In the genomic region with DNA sequence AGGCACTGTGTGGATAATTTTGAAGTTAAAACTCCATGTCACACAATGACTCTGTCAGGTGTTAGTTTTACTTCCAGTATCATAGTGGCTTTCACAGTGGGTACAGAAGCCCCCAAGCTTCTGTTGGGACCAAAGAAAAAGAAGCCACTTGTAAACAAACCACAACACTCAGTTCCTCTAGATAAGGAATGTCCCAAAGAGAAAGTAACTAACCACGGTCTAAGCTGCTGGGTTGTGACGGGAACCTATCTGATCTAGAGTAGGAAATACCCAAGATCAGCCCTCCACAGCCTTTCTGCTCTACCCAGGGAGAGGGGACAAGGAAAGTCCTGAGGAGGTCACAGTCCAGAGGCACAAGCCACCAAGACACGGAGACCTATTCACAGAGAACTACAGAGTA, we compare ENCODE assay signal across 12 mouse cellular contexts.
DNase-seq lines count a peak whose midpoint lies in the region; ATAC-seq and TF ChIP-seq lines count a peak whose summit lies in the region.
"Had no signal": no experiment of that assay in that cellular context is flagged by ENCODE, and none has a peak within 500 bp of the region (broad histone marks: within the 10 kb centered on the region; RNA-seq: fewer than 3 reads in every experiment).

No protein-coding gene starts in this region.

- TF ChIP-seq CTCF in midbrain, postnatal 0 days (IDR thresholded peaks at IDR 0.05) = no peak

- peak; percentile 94 for ATAC-seq in common myeloid progenitor, adult 5-6 weeks (replicated peaks; ENCODE audit: low read depth, poor library complexity, severe bottlenecking)
- ATAC-seq in megakaryocyte, adult 5-6 weeks (ENCODE audit: poor library complexity, severe bottlenecking) = peak; percentile 75
- no peak for ATAC-seq in midbrain, postnatal 0 days (ENCODE audit: low FRiP score)
- ATAC-seq: midbrain, embryonic 15.5 days had no signal

- no peak overlapping the region for H3K4me2 ChIP-seq in midbrain, postnatal 0 days (ENCODE audit: low read depth, low read length, poor library complexity, severe bottlenecking)
- H3K4me2 ChIP-seq: midbrain, embryonic 15.5 days had no signal

- DNase-seq in heart, embryonic 10.5 days (ENCODE audit: low spot score) = no peak
- DNase-seq in heart, postnatal 14 days = no peak
- peak; percentile 57 for DNase-seq in A20 (ENCODE audit: low read depth, low spot score)
- DNase-seq in layer of hippocampus, postnatal 14 days (ENCODE audit: low spot score in 2 of 2) = no peak
- DNase-seq in midbrain, postnatal 0 days (ENCODE audit: low spot score) = no peak
- DNase-seq in testis, postnatal 14 days (ENCODE audit: low spot score) = no peak
- DNase-seq: heart, postnatal 36 days; kidney, adult 2 months; thymus, postnatal 4 days had no signal

- H3K9ac ChIP-seq in midbrain, postnatal 0 days (replicated peaks; ENCODE audit: low read length, poor library complexity, severe bottlenecking) = no peak overlapping the region
- H3K9ac ChIP-seq: midbrain, embryonic 15.5 days had no signal

- H3K4me3 ChIP-seq in heart, embryonic 10.5 days = no peak overlapping the region
- no peak overlapping the region for H3K4me3 ChIP-seq in midbrain, postnatal 0 days (ENCODE audit: low read depth, low read length)
- H3K4me3 ChIP-seq: midbrain, embryonic 15.5 days had no signal

- H3K9me3 ChIP-seq in heart, embryonic 10.5 days = no peaks in the 10 kb centered on the region
- no peaks in the 10 kb centered on the region for H3K9me3 ChIP-seq in midbrain, postnatal 0 days (ENCODE audit: low read length)
- H3K9me3 ChIP-seq: midbrain, embryonic 15.5 days had no signal

- peak overlapping the region; percentile 47; the same call in 1 of the 2 replicates for H3K27ac ChIP-seq in heart, embryonic 10.5 days
- H3K27ac ChIP-seq in midbrain, postnatal 0 days (ENCODE audit: low read depth, low read length) = no peak overlapping the region
- H3K27ac ChIP-seq: midbrain, embryonic 15.5 days had no signal

- H3K27me3 ChIP-seq in heart, embryonic 10.5 days (ENCODE audit: insufficient read depth, poor library complexity, severe bottlenecking) = no peaks in the 10 kb centered on the region
- H3K27me3 ChIP-seq in midbrain, postnatal 0 days (ENCODE audit: insufficient read depth, low read length) = no peaks in the 10 kb centered on the region
- H3K27me3 ChIP-seq: midbrain, embryonic 15.5 days had no signal

- H3K36me3 ChIP-seq in heart, embryonic 10.5 days = no peaks in the 10 kb centered on the region
- H3K36me3 ChIP-seq in midbrain, postnatal 0 days (ENCODE audit: insufficient read depth, low read length) = no peaks in the 10 kb centered on the region
- H3K36me3 ChIP-seq: midbrain, embryonic 15.5 days had no signal

- intact Hi-C loops in heart, postnatal 14 days (cut with DNase I) = no loop called here

- H3K4me1 ChIP-seq in heart, embryonic 10.5 days = peaks cover 17% of the 10 kb centered on the region; the same call in 1 of the 2 replicates
- no peaks in the 10 kb centered on the region for H3K4me1 ChIP-seq in midbrain, postnatal 0 days (ENCODE audit: insufficient read depth, low read length)
- H3K4me1 ChIP-seq: midbrain, embryonic 15.5 days had no signal

- WGBS in heart, embryonic 10.5 days = 35% methylated on average over 3 of the region's 3 CpGs
- WGBS in midbrain, postnatal 0 days = 83% methylated on average over 3 of the region's 3 CpGs
